Mouse (Mus musculus): Measurements from ENCODE around the gene Zbtb42. TPM values are rescaled to one million over a fixed set of nuclear protein-coding genes. Genes with fewer than 3 reads are reported as not detected.

Gene Zbtb42
- total and polyA plus RNA-seq, 2 experiments from 2014 or later = 3.3 to 3.7 TPM

- TF ChIP-seq CTCF (IDR thresholded peaks at IDR 0.05; ENCODE audit: low read depth) = no peak
- no peak overlapping the region for H3K4me3 ChIP-seq (ENCODE audit: low read length)
- no peak overlapping the region for H3K4me2 ChIP-seq (ENCODE audit: low read depth, low read length)
- ATAC-seq (peak; percentile 36), DNase-seq (ENCODE audit: low spot score) (peak; percentile 86)
- no peaks in the 10 kb centered on the region for H3K9me3 ChIP-seq (ENCODE audit: low read length)
- H3K9ac ChIP-seq (replicated peaks; ENCODE audit: low read length) = 0 out of 2 replicates have a peak overlapping the region, but pooled peaks have one; percentile 1
- peaks cover 32% of the 10 kb centered on the region for H3K4me1 ChIP-seq (ENCODE audit: insufficient read depth, low read length)
- peaks cover 44% of the 10 kb centered on the region for H3K36me3 ChIP-seq (ENCODE audit: insufficient read depth, low read length)
- no peaks in the 10 kb centered on the region for H3K27me3 ChIP-seq (ENCODE audit: insufficient read depth, low read length)
- WGBS = 22% methylated on average over 5 of the region's 5 CpGs
- H3K27ac ChIP-seq = peak overlapping the region; percentile 22
Measured at GRCm38 (mm10) chr12:112660576-112661326, 17.9 kb upstream of the Zbtb42 start.

GRCm38 (mm10) chr12:112661327-112661605, 17.4 kb upstream of the Zbtb42 start:
- DNase-seq (ENCODE audit: low spot score) (no peak), ATAC-seq (no peak)
- H3K4me2 ChIP-seq (ENCODE audit: low read depth, low read length) = no peak overlapping the region
- H3K27me3 ChIP-seq (ENCODE audit: insufficient read depth, low read length) = no peaks in the 10 kb centered on the region
- peak overlapping the region; percentile 22 for H3K27ac ChIP-seq
- 0 out of 2 replicates have a peak overlapping the region, but pooled peaks have one; percentile 1 for H3K9ac ChIP-seq (replicated peaks; ENCODE audit: low read length)
- H3K4me3 ChIP-seq (ENCODE audit: low read length) = no peak overlapping the region
- 43% methylated on average over 3 of the region's 3 CpGs for WGBS
- peaks cover 37% of the 10 kb centered on the region for H3K4me1 ChIP-seq (ENCODE audit: insufficient read depth, low read length)
- no peak for TF ChIP-seq CTCF (IDR thresholded peaks at IDR 0.05; ENCODE audit: low read depth)
- peaks cover 39% of the 10 kb centered on the region for H3K36me3 ChIP-seq (ENCODE audit: insufficient read depth, low read length)
- no peaks in the 10 kb centered on the region for H3K9me3 ChIP-seq (ENCODE audit: low read length)

GRCm38 (mm10) chr12:112661851-112662250, 16.8 kb upstream of the Zbtb42 start:
- TF ChIP-seq CTCF (IDR thresholded peaks at IDR 0.05; ENCODE audit: low read depth) = no peak
- H3K27me3 ChIP-seq (ENCODE audit: insufficient read depth, low read length) = no peaks in the 10 kb centered on the region
- H3K9ac ChIP-seq (replicated peaks; ENCODE audit: low read length) = no peak overlapping the region
- no peaks in the 10 kb centered on the region for H3K9me3 ChIP-seq (ENCODE audit: low read length)
- ATAC-seq = no peak
- no peak overlapping the region; the same call in 1 of the 2 replicates for H3K27ac ChIP-seq
- H3K4me2 ChIP-seq (ENCODE audit: low read depth, low read length) = no peak overlapping the region
- WGBS = 63% methylated on average over 9 of the region's 9 CpGs
- DNase-seq (ENCODE audit: low spot score) = no peak
- peaks cover 34% of the 10 kb centered on the region for H3K36me3 ChIP-seq (ENCODE audit: insufficient read depth, low read length)
- H3K4me3 ChIP-seq (ENCODE audit: low read length) = no peak overlapping the region
- H3K4me1 ChIP-seq (ENCODE audit: insufficient read depth, low read length) = peaks cover 40% of the 10 kb centered on the region

- 47% methylated on average over 11 of the region's 11 CpGs for WGBS
- Histone ChIP-seq H3K9me3 (ENCODE audit: low read length) (no peaks in the 10 kb centered on the region), H3K4me2 (ENCODE audit: low read depth, low read length) (0 out of 2 replicates have a peak overlapping the region, but pooled peaks have one; percentile 24), H3K9ac (replicated peaks; ENCODE audit: low read length) (0 out of 2 replicates have a peak overlapping the region, but pooled peaks have one; percentile 13), H3K27me3 (ENCODE audit: insufficient read depth, low read length) (no peaks in the 10 kb centered on the region), H3K4me1 (ENCODE audit: insufficient read depth, low read length) (peaks cover 46% of the 10 kb centered on the region), H3K4me3 (ENCODE audit: low read length) (no peak overlapping the region), H3K27ac (peak overlapping the region; percentile 82), H3K36me3 (ENCODE audit: insufficient read depth, low read length) (peaks cover 33% of the 10 kb centered on the region)
- TF ChIP-seq CTCF (IDR thresholded peaks at IDR 0.05; ENCODE audit: low read depth) = no peak
- ATAC-seq (no peak), DNase-seq (ENCODE audit: low spot score) (no peak)
Measured at GRCm38 (mm10) chr12:112663303-112663702, 15.3 kb upstream of the Zbtb42 start.

- TF ChIP-seq CTCF (IDR thresholded peaks at IDR 0.05; ENCODE audit: low read depth) = no peak
- Histone ChIP-seq H3K9ac (replicated peaks; ENCODE audit: low read length) (0 out of 2 replicates have a peak overlapping the region, but pooled peaks have one; percentile 13), H3K27ac (peak overlapping the region; percentile 82), H3K27me3 (ENCODE audit: insufficient read depth, low read length) (no peaks in the 10 kb centered on the region), H3K36me3 (ENCODE audit: insufficient read depth, low read length) (peaks cover 31% of the 10 kb centered on the region), H3K4me1 (ENCODE audit: insufficient read depth, low read length) (peaks cover 46% of the 10 kb centered on the region), H3K9me3 (ENCODE audit: low read length) (no peaks in the 10 kb centered on the region), H3K4me2 (ENCODE audit: low read depth, low read length) (peak overlapping the region; percentile 24; the same call in 1 of the 2 replicates), H3K4me3 (ENCODE audit: low read length) (no peak overlapping the region)
- ATAC-seq (peak; percentile 14; the same call in 1 of the 2 replicates), DNase-seq (ENCODE audit: low spot score) (no peak)
- 19% methylated on average over 12 of the region's 12 CpGs for WGBS
Measured at GRCm38 (mm10) chr12:112663716-112664115, 14.9 kb upstream of the Zbtb42 start.

GRCm38 (mm10) chr12:112664124-112664523, 14.5 kb upstream of the Zbtb42 start:
- H3K27me3 ChIP-seq (ENCODE audit: insufficient read depth, low read length) = no peaks in the 10 kb centered on the region
- ATAC-seq (peak; percentile 70), DNase-seq (ENCODE audit: low spot score) (peak; percentile 74)
- TF ChIP-seq CTCF (IDR thresholded peaks at IDR 0.05; ENCODE audit: low read depth) = no peak; the same call in 1 of the 2 replicates
- H3K9me3 ChIP-seq (ENCODE audit: low read length) = no peaks in the 10 kb centered on the region
- WGBS = 8% methylated on average over 2 of the region's 2 CpGs
- peaks cover 46% of the 10 kb centered on the region for H3K4me1 ChIP-seq (ENCODE audit: insufficient read depth, low read length)
- H3K9ac ChIP-seq (replicated peaks; ENCODE audit: low read length) = 0 out of 2 replicates have a peak overlapping the region, but pooled peaks have one; percentile 13
- peak overlapping the region; percentile 24; the same call in 1 of the 2 replicates for H3K4me2 ChIP-seq (ENCODE audit: low read depth, low read length)
- peaks cover 31% of the 10 kb centered on the region for H3K36me3 ChIP-seq (ENCODE audit: insufficient read depth, low read length)
- H3K27ac ChIP-seq = peak overlapping the region; percentile 82
- no peak overlapping the region for H3K4me3 ChIP-seq (ENCODE audit: low read length)

- Histone ChIP-seq H3K27ac (peak overlapping the region; percentile 82), H3K4me3 (ENCODE audit: low read length) (no peak overlapping the region), H3K27me3 (ENCODE audit: insufficient read depth, low read length) (no peaks in the 10 kb centered on the region), H3K9ac (replicated peaks; ENCODE audit: low read length) (peak overlapping the region; percentile 24; the same call in 1 of the 2 replicates), H3K4me1 (ENCODE audit: insufficient read depth, low read length) (peaks cover 46% of the 10 kb centered on the region), H3K4me2 (ENCODE audit: low read depth, low read length) (0 out of 2 replicates have a peak overlapping the region, but pooled peaks have one; percentile 21), H3K9me3 (ENCODE audit: low read length) (no peaks in the 10 kb centered on the region), H3K36me3 (ENCODE audit: insufficient read depth, low read length) (peaks cover 30% of the 10 kb centered on the region; the same call in 1 of the 2 replicates)
- no peak for TF ChIP-seq CTCF (IDR thresholded peaks at IDR 0.05; ENCODE audit: low read depth)
- 21% methylated on average over 5 of the region's 5 CpGs for WGBS
- ATAC-seq (no peak), DNase-seq (ENCODE audit: low spot score) (peak; percentile 34)
Measured at GRCm38 (mm10) chr12:112664656-112665055, 14.0 kb upstream of the Zbtb42 start.
